In the genomic region with DNA sequence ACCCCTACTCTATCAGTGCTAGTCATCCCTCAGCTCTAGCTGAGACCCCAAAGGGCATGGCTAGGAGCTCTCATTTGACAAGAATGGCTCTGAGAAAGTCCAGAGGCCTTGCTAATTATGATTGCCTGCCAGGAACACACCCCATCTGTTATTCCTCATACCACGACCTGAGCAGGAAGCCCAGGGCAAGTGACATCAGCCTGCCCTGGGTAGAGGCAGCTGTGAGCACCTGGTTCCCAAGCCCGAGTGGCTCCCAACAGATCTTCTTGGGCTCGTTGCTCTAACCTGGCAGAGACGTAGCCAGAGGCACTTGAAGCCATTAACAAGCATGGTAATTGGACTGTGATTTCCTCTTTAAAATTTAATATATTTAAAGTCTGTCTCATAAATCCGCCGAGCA, we compare ENCODE assay signal across 23 mouse cellular contexts.
DNase-seq lines count a peak whose midpoint lies in the region; ATAC-seq and TF ChIP-seq lines count a peak whose summit lies in the region.
"Had no signal": no experiment of that assay in that cellular context is flagged by ENCODE, and none has a peak within 500 bp of the region (broad histone marks: within the 10 kb centered on the region; RNA-seq: fewer than 3 reads in every experiment).

No protein-coding gene starts in this region.

- no peak for ATAC-seq in limb, embryonic 11.5 days (ENCODE audit: insufficient number of reproducible peaks, low FRiP score, low TSS enrichment, low read depth)
- ATAC-seq: forebrain, embryonic 14.5 days; inflammation-experienced regulatory T-cells, adult 6 months; liver, embryonic 12.5 days; midbrain, embryonic 16.5 days had no signal

- H3K27me3 ChIP-seq in limb, embryonic 11.5 days (ENCODE audit: control insufficient read depth, insufficient read depth, low read length) = no peaks in the 10 kb centered on the region
- no peaks in the 10 kb centered on the region for H3K27me3 ChIP-seq in thymus, adult 2 months (ENCODE audit: control insufficient read depth, insufficient read depth, low read length)
- H3K27me3 ChIP-seq: heart, embryonic 15.5 days had no signal

- peak; percentile 25 for DNase-seq in embryo, embryonic 10.5 days (ENCODE audit: low spot score)
- DNase-seq in embryo, embryonic 10 days (ENCODE audit: low spot score) = no peak
- DNase-seq in lung, postnatal 36 days = peak; percentile 23
- no peak for DNase-seq in lung, postnatal 25 days (ENCODE audit: low spot score)
- DNase-seq in brain, embryonic 14.5 days (ENCODE audit: low read depth) = peak; percentile 44
- DNase-seq in limb, embryonic 11.5 days (ENCODE audit: low spot score) = peak; percentile 56
- DNase-seq in thymus, adult 2 months = no peak
- no peak for DNase-seq in spleen, adult 12 weeks (ENCODE audit: low spot score)
- DNase-seq: cerebellum, adult 18-20 months; cerebellum, postnatal 14 days; heart, postnatal 36 days; kidney, adult 2 months; layer of hippocampus, adult 9-11 months; retina, postnatal 1 day; right cerebral cortex, postnatal 25 days; thymus, postnatal 14 days had no signal

- H3K9me3 ChIP-seq in limb, embryonic 11.5 days (ENCODE audit: control insufficient read depth, low read length) = no peaks in the 10 kb centered on the region
- H3K9me3 ChIP-seq: embryonic facial prominence, embryonic 15.5 days; heart, embryonic 15.5 days; liver, embryonic 12.5 days had no signal

- no peak overlapping the region for H3K4me3 ChIP-seq in limb, embryonic 11.5 days (ENCODE audit: low read depth, low read length)
- H3K4me3 ChIP-seq in thymus, adult 2 months (ENCODE audit: control insufficient read depth, insufficient read depth, low read length) = no peak overlapping the region
- H3K4me3 ChIP-seq: embryonic facial prominence, embryonic 15.5 days; heart, embryonic 15.5 days; liver, embryonic 12.5 days had no signal

- H3K4me2 ChIP-seq in limb, embryonic 11.5 days (ENCODE audit: low read depth, severe bottlenecking) = no peak overlapping the region
- H3K4me2 ChIP-seq: embryonic facial prominence, embryonic 15.5 days; heart, embryonic 15.5 days; liver, embryonic 12.5 days had no signal

- no peaks in the 10 kb centered on the region for H3K36me3 ChIP-seq in limb, embryonic 11.5 days (ENCODE audit: control insufficient read depth, insufficient read depth, low read length)
- H3K36me3 ChIP-seq in thymus, adult 2 months (ENCODE audit: control insufficient read depth, insufficient read depth, low read length) = no peaks in the 10 kb centered on the region
- H3K36me3 ChIP-seq: embryonic facial prominence, embryonic 15.5 days; heart, embryonic 15.5 days; liver, embryonic 12.5 days had no signal

- 18% methylated on average over 6 of the region's 6 CpGs for WGBS in limb, embryonic 11.5 days
- WGBS in thymus, adult 2 months = 55% methylated on average over 6 of the region's 6 CpGs

- no peak for TF ChIP-seq POLR2A in brain, embryonic 14.5 days (IDR thresholded peaks at IDR 0.05; ENCODE audit: borderline replicate concordance, extremely low read depth, insufficient read depth, insufficient read length, poor library complexity, severe bottlenecking)
- no peak for TF ChIP-seq POLR2A in thymus, adult 2 months (IDR thresholded peaks at IDR 0.05; ENCODE audit: control insufficient read depth, extremely low read depth, insufficient read depth, low read length, poor library complexity)

- H3K4me1 ChIP-seq in limb, embryonic 11.5 days (ENCODE audit: control insufficient read depth, insufficient read depth, low read length) = peaks cover 5% of the 10 kb centered on the region; the same call in 1 of the 2 replicates
- H3K4me1 ChIP-seq in thymus, adult 2 months (replicated peaks; ENCODE audit: control insufficient read depth, insufficient read depth, low read length) = peaks cover 11% of the 10 kb centered on the region
- H3K4me1 ChIP-seq: liver, embryonic 12.5 days had no signal

- TF ChIP-seq CTCF in brain, embryonic 14.5 days (IDR thresholded peaks at IDR 0.05; ENCODE audit: borderline replicate concordance, extremely low read depth, insufficient read depth, insufficient read length) = no peak
- TF ChIP-seq CTCF in thymus, adult 2 months (IDR thresholded peaks at IDR 0.05; ENCODE audit: borderline replicate concordance, control insufficient read depth, extremely low read depth, insufficient read depth, low read length, poor library complexity) = no peak

- H3K27ac ChIP-seq in limb, embryonic 11.5 days (replicated peaks; ENCODE audit: low read depth, low read length) = no peak overlapping the region
- no peak overlapping the region for H3K27ac ChIP-seq in thymus, adult 2 months (ENCODE audit: control insufficient read depth, insufficient read depth, low read length)
- H3K27ac ChIP-seq: embryonic facial prominence, embryonic 15.5 days; heart, embryonic 15.5 days; kidney, postnatal 0 days; liver, embryonic 12.5 days had no signal

- H3K9ac ChIP-seq in limb, embryonic 11.5 days (ENCODE audit: low read length) = no peak overlapping the region
- H3K9ac ChIP-seq: embryonic facial prominence, embryonic 15.5 days; heart, embryonic 15.5 days; liver, embryonic 12.5 days had no signal

Comparison
In these comparisons a context has a peak if more than half of its experiments do, and no peak if none do; other contexts are left out.
1. DNase-seq: peak in embryo, embryonic 10.5 days (single experiment), lung, postnatal 36 days (single experiment), brain, embryonic 14.5 days (single experiment) and limb, embryonic 11.5 days (single experiment); none in embryo, embryonic 10 days (single experiment), lung, postnatal 25 days (single experiment), thymus, adult 2 months (single experiment) and spleen, adult 12 weeks (single experiment).